Mouse (Mus musculus): ENCODE data around the gene Pi4ka.

Pi4ka gene

DNA sequence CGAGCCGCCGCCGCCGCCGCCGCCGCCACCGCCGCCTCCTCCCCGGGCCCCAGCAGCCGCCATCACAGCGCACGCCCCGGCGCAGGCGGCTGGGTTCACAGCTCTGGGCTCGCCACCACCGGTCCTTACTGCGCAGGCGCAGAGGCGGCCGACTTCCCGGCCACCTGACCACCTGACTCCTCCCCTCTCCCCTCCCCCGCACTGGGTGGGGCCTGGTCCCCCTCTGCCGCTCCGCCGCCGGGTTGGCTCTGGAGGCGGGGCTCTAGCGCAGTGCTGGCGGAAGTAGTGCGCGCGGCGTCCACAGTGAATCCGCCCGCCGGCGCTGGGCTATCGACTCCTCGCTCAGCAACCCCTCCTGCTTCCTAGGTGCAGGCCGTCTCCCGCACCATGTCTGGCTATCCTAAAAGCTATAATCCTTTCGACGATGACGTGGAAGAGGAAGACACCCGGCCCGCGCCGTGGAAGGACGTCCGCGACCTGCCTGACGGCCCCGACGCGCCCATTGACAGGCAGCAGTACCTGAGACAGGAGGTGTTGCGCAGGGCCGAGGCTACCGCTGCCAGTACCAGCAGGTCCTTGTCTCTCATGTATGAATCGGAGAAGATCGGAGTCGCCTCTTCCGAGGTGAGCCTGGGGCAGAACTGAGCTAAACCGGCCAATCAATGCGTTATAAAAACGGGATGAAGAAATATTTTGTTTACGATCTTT lies at the start of gene Pi4ka, which contains the start of gene Snap29:
TSS of gene Pi4ka (minus strand) at position 579 of the 708 bp plus-strand sequence.
TSS of gene Snap29 (plus strand) at position 251 of the 708 bp plus-strand sequence.
- peak; percentile 100 for DNase-seq (ENCODE audit: low spot score in 2 of 2)

DNA sequence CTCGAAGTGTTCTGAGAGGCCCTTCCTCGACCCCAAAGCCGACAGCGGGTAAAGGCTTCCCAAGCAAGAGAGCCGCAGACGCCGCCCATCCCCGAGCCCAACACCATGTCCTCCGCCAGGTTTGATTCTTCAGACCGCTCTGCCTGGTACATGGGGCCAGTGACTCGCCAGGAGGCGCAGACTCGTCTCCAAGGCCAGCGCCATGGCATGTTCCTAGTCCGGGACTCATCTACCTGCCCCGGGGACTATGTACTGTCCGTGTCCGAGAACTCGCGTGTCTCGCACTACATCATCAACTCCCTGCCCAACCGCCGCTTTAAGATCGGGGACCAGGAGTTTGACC lies 46.2 kb upstream of the Pi4ka start:
- peak; percentile 54 to 64 for DNase-seq (ENCODE audit: low spot score in 2 of 2)

DNA sequence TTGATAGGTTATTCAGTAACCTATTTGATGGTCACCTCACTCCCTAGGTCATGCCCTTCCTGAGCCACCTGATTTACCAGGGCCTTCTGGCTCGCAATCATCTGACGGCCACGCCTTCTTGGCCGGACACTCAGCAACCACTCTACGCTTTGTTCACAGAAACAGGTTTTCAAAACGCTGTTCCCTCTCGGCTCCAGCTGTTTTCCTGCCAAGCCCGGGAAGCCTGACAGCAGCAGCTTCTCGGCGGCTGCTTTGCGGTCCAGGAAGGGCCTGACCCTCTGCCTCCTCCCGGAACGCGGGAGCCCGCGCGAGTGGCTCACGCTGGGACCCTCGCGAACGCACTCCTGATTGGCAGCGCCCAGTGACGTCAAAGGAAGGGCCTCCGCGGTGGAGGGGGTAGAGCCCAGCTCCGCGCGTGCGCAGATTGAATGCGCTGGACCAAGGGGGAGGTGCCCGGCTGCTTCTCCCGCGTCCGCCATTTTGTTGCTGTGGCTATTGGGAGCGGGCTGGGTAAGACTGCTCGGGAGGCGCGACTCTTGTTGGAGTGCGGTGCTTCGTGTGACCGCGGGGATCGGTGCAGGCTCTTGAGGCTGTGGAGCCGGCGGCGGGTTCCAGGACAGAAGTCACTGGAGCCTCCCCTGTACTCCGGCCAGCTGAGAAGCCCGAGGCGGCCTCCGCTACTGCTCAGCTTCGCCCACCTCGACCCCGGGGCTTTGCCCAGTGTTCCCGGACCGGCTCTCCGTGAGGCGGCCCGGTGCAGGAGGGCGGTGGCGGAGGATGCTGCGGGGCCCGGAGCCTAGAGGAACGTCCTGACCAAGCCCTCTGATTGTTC lies 45.6 kb upstream of the Pi4ka start, which contains the start of gene Crkl:
TSS of gene Crkl (plus strand) at position 447 of the 832 bp plus-strand sequence.
- peak; percentile 98 to 99 for DNase-seq (ENCODE audit: low spot score in 2 of 2)

DNA sequence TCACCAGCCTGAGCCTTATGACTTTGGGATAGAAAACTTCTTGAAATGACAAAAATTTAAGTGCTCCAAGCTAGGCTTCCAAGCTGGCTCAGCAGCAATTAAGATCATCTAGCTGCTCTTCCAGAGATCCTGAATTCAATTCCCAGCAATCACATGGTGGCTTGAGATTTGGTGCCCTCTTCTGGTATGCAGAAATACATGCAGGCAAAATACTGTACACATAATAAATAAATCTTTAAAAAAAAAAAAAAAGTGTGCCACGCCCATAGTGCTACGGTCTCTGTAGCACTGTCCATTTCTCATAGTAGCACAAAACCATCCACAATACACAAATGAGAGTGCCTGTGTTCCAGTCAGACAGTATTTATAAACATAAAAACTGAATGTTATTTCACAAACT lies 26.5 kb upstream of the Pi4ka start:
- DNase-seq (ENCODE audit: low spot score in 2 of 2) = no peak

DNA sequence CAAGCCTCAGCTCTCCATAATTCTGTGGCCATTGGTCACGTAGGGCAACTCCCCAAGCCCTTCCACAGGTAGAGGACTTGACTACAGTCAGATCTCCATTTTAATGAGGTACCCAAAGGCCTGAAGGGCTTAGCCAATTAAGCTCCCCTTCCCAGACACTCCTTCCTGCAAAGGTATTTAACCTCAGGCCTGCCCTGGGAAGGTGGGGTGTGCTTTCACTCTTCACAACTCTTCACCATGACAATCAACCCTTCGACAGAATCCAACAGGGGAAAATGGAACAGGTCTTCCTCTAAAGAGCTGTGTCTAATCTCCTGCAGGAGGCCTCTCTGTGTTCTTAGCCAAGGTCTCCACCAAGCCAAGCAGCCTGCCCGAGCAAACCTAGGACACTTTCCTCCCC lies 16.9 kb upstream of the Pi4ka start:
- DNase-seq (ENCODE audit: low spot score in 2 of 2) = no peak

DNA sequence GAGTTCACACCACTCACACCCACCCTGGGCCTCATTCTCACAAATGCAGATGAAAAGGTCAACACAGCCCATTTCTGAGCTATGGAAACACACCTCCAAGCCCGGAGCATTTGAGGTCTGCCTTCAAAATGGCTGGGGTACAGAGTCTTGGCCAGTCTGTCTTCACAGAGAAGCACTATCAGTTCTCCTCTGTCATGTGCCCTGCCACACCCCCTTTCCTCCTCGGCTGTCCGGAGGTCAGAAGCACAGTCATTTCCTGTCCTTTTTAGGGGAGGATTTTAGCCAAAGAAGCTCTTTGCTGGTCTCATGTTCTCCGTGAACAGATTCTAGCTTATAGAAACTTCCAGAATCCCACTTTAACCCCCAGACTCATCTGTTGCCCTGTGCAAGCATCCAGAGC lies 4.1 kb upstream of the Pi4ka start:
- no peak for DNase-seq (ENCODE audit: low spot score in 2 of 2)

DNA sequence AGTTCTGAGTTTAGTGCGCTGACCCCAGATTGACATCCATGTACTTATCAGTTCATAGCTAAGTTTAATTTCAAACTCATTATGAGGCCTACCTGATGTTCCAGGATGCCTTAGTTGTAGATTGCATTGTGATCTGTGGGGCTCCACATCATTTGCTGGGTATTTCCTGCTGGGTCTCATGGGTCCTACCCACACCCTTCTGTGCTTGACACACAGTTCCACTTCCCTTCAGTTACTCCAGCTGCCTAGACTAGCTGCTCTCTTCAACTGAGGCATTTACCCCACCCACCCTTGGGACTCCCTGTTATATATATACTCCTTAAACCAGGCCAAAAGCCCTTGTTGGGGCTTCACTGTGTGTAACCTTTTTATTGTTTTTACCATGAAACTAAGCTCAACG lies 2.9 kb upstream of the Pi4ka start:
- no peak for DNase-seq (ENCODE audit: low spot score in 2 of 2)

DNA sequence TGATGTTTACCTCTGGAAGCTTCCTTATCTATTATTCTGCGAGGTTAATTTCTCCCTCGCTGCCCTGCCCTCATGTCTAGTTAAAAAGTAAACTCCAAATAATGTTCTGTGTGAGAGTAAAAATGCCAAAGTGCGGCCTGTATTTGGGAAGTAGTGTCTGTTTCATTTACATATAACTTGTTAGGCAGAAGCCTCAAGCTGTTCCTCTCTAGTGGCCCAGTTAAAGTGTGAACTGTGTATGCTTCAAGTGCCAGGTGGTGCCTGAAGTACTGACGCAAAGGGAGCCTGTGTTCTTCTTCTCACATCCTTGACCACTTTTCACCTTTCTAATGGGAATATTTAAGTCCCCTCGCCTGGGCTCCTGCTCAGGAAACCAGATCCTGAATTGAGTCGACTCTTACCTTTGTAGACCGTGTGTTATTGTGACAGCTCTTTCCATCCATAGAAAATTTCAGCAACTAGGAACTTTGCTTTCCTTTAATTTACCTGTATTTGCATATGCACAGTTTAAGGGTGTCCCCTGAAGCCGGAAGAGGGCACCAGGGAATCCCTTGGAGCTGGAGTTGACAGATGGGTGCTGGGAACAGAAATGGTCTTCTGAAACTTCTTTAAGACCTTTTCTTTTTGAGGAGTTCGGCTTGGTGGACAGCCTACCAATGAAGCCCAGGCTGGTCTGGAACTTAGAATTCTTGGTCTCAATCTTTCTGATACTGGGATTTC lies 558 bp upstream of the Pi4ka start:
- peak; percentile 19 to 52 for DNase-seq (ENCODE audit: low spot score in 2 of 2)

DNA sequence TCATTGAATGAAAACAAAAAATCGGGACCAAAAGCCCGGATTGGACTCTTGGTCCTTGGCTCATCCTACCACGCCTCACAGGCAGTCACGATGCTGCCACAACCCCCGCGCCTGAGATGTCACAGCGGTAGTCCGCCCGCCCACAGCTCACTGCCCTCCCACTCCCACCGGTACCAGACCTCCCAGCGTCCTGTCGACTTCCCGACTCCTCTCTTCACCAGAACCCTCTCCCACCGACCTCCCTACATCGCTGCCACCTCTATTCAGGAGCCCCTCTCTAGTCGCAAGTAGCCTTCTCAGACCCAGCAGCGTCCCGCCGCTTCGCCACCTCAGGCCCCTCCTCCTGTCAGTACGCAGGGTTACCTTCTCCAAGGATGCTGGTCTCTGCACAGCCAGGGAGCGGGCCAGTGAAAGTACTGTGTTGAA lies 830 bp downstream of the Pi4ka start:
- DNase-seq (ENCODE audit: low spot score in 2 of 2) = peak; percentile 82 to 89

DNA sequence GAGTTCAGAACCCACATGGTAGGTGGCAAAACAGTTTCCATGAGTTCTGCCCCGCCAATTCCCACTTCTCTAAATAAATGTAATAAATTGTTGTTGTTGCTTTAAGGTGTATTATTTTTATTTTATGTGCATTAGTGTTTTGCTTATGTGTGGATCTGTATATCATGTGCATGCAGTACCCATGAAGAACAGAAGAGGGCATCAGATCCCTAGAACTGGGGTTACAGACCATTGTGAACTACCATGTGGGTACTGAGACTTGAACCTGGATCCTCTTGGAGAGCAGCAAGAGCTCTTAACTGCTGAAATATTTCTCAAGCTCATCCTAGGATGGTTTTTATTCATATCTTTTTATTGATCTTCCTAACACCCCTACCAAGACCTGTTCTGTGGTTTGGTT lies 3.3 kb downstream of the Pi4ka start:
- DNase-seq (ENCODE audit: low spot score in 2 of 2) = peak in 1 of 2 experiments; percentile 32

DNA sequence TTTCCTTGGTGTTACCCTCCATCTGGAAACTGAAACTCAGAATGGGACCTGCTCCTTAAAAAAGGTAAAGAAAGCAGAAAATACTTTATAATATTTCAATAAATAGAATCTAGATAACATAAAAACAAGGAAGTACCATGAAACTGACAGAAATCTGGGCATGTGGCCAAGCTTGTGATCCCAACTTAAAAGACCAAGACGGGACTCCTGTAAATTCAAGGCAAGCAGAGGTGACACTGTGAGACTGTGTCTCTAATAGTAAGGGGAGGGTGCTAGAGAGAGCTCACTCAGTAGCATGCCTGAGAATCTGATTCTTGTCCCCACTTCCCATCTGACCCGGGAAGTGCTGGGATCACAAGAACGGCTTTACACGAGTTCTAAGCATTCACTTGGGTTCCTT lies 13.3 kb downstream of the Pi4ka start:
- DNase-seq (ENCODE audit: low spot score in 2 of 2) = peak in 1 of 2 experiments; percentile 36

DNA sequence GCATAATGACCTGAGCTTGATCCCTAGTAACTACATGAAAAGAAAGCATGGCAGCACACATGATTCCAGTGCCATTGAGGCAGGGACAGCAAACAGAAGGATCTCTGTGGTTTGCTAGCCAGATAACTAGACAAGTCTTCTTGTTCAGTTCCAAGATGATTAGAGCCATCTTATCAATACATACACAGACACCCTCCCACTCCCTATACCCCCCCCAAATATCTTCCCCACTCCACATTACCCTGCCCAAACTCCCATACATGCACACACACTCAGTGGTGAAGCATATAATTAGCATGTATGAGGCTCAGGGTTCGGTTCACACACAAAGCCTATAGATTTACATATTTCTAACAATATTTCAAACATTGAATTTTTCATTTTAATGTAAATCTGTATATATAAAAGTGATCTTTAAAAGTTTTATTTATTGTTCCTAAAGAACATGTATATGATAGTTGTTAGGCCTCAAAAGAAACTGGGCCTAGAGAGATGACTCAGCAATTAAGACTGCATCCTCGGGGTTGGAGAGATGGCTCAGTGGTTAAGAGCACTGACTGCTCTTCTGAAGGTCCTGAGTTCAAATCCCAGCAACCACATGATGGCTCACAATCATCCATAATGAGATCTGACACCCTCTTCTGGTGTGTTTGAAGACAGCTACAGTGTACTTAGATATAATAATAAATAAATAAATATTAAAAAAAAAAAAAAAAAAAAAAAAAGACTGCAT lies 22.4 kb downstream of the Pi4ka start:
- no peak for DNase-seq (ENCODE audit: low spot score in 2 of 2)

DNA sequence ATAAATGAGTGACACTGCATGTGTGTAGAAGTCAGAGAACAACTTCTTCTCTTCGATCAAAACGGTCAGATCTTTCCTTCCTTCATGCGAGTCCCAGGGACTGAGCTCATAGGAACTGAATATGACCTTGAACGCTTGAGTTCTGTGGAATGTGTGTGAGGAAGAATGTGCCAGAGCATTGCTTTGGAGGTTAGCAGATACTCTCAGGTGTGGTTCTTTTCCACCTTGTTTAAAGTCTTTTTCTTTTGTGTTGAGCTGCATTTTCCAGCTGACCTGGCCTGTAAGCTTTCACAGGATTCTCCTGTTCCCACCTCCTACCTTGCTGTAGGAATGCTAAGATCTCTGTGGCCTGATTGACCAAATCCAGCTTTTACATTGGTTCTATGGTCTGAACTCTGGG lies 23.8 kb downstream of the Pi4ka start:
- no peak for DNase-seq (ENCODE audit: low spot score in 2 of 2)

DNA sequence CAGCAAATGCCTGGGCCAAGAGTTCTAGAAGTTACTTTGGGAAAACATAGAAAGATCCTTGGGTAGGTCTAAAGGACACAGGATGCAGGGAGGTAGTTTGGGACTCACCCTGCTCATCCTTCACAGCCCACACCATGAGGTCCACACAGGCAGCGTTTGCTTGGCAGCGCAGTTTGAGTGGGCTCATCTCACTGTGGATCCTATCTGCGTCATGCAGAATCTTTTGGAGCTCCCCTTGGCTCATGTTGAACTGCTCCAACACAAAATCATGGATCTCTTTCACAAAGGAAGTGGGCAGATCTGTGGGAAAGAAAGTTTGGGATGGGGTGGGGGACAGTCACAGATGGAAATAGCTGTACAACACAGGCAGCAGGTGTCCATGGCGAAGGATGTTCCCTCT lies 47.3 kb downstream of the Pi4ka start:
- no peak for DNase-seq (ENCODE audit: low spot score in 2 of 2)

DNA sequence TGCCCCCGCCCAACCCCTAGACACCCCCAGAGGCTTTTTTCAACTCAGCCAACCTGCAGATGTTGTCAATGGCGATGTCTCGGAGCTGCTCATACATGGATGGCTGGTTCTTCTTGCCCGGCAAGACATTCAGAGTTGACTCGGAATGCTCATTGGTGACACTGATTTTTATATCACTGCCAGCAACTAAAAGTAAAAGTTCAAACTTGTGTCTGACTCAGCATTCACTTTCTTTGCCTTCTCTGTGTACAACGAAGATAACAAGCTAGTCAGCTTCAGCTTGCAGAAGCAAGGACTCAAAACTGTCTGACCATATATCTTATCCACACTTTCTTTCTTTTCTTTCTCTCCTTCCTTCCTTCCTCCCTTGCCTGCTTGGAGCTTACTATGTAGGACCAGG lies 50.1 kb downstream of the Pi4ka start:
- no peak for DNase-seq (ENCODE audit: low spot score in 2 of 2)

DNA sequence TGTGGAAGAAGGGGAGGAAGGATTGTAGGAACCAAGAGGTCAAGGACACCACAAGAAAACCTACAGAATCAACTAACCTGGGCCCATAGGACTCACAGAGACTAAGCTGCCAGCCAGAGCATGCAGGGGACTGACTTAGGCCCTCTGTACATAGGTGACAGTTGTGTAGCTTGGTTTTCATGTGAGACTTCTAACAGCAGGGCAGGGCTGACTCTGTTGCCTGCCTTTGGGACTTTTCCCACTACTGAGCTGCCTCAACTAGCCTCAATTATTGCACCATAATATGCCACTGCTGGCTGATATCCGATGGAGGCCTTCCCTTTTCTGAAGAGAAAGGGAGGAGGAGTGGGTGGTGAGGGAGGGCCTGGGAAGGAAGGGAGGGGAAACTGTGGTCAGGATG lies 59.3 kb downstream of the Pi4ka start:
- no peak for DNase-seq (ENCODE audit: low spot score in 2 of 2)

DNA sequence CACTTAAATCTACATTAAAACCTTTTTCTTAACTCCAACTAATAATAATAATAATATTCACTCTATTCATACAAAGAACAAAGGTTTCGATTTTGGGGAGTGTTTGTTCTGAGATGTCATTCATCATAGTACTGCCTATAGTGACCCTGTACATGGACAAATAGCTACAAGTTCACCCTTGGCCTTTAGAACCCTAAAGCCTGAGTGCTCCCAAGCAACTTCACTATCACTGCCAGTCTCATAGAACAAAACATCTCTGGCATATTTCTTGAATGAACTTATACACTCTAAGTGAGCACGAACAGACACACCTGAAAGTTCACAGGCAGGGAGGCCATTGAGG lies 60.3 kb downstream of the Pi4ka start:
- DNase-seq (ENCODE audit: low spot score in 2 of 2) = no peak

DNA sequence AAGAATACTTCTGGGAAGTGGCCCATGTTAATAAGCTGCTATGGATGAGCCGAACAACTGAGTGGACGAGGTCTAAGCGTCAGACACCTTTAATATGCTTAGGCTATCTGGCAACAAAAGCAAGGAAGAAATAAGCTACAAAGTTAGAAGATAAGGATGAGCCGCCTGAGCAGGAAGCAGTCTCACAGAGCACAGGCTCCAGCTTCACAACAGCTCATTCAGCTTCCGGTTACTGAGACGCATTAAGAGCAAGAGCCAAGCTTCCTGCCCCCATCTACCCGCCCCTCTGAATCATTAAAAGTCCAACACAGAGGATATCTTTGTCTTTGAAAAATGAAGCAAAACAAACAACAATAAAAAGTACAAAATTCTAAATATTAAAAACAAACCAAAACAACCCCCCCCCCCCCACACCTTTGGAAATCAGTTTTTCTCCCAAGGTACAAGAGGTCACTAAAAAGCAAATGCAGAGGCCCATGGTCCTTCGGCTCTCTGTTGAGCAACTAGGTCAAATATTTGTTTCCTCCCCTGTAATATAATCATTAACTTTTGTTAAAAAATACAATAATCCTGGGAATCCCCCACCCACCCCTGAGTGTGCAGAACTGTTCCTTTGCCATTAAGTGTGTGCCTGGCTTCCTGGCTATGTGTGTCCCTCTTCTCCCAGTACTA lies 60.8 kb downstream of the Pi4ka start:
- DNase-seq (ENCODE audit: low spot score in 2 of 2) = no peak

DNA sequence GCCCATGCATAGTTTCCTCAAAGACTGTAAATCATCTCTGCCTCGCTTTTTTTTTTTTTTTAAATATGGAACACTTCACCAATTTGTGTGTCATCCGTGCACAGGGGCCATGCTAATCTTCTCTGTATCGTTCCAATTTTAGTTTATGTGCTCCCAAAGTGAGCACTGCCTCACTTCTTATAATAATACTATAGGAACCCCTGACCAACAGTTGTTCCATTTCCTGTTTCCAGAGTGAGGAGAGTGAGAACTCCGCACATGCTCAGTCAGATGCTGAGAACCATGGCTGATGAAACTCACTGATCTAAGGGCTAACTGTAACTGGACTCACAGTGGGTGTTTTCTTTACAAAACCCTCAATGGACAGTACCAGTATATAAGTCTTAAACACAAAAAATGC lies 64.3 kb downstream of the Pi4ka start:
- no peak for DNase-seq (ENCODE audit: low spot score in 2 of 2)

DNA sequence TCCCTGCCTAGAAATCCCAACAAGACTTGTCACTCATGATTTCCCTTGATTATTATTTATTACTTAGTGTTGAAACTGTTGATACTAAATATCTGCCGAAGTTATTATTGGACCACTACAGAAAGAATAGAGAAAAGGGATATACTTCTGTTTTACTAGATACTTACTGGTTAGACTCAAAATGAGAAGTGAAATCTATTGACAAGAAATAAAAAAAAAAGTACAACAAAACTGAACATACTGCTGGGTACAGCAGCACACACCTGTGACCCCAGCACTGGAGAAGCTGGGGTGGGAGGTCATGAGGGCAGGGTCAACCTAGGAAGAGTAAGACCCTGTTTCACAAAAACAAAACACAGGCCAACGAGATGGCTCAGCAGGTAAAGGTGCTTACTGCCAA lies 65.4 kb downstream of the Pi4ka start:
- no peak for DNase-seq (ENCODE audit: low spot score in 2 of 2)

DNA sequence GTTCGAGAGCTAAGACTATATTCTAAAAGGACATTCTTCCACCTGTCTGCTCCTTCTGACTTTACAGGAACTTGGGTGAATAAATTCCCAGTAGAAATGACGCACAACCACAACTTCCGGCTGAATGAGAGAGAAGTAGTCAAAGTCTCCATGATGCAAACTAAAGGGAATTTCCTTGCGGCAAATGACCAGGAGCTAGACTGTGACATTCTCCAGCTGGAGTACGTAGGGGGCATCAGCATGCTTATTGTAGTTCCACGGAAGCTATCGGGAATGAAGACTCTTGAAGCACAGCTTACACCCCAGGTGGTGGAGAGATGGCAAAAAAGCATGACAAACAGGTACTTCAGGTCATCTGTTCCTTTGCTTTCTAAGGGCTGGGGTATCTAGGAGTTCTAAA lies 66.4 kb downstream of the Pi4ka start:
- no peak for DNase-seq (ENCODE audit: low spot score in 2 of 2)
